Mouse (Mus musculus): ENCODE measurements around the gene Itgb6. TPM values are rescaled to one million over a fixed set of nuclear protein-coding genes. Genes with fewer than 3 reads are reported as not detected.

The Itgb6 gene
- polyA plus RNA-seq, 1 experiment from 2014 or later: 0.38 TPM

- Histone ChIP-seq H3K4me3 (no peak overlapping the region), H3K36me3 (no peaks in the 10 kb centered on the region), H3K9me3 (replicated peaks) (no peaks in the 10 kb centered on the region), H3K27me3 (no peaks in the 10 kb centered on the region), H3K4me2 (no peak overlapping the region), H3K4me1 (replicated peaks) (peaks cover 22% of the 10 kb centered on the region), H3K9ac (no peak overlapping the region), H3K27ac (no peak overlapping the region)
- WGBS: 94% methylated on average over 6 of the region's 6 CpGs
- ATAC-seq (replicated peaks; ENCODE audit: insufficient number of reproducible peaks, insufficient read depth, low FRiP score, low read depth): no peak
These were observed 25.9 kb downstream of the Itgb6 start for GRCm38 (mm10) chr2:60696559-60696958.

DNA sequence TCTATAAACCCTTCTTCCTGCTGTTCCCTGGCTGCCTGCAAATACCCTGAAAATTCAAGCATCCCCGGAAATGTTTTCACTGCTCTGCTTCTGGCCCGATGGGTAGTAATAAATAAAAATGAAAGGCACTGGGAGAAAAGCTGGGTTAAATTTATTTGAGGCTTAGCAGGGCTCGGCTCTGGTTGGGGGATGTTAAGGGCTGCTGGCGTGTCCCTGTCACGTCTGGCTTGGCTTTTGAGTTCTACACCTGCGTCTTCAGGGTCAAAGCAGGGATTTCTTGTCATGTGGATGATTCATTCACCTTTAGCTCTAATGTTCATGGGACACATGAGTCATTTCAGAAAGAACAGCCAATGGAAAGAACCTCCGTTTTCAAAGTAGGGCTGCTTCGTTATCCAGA, 26.7 kb downstream of the Itgb6 start:
- Histone ChIP-seq H3K27ac (no peak overlapping the region), H3K4me3 (no peak overlapping the region), H3K27me3 (no peaks in the 10 kb centered on the region), H3K4me2 (no peak overlapping the region), H3K9me3 (replicated peaks) (no peaks in the 10 kb centered on the region), H3K9ac (no peak overlapping the region), H3K36me3 (no peaks in the 10 kb centered on the region), H3K4me1 (replicated peaks) (peaks cover 22% of the 10 kb centered on the region)
- WGBS: 76% methylated on average over 8 of the region's 8 CpGs
- ATAC-seq (replicated peaks; ENCODE audit: insufficient number of reproducible peaks, insufficient read depth, low FRiP score, low read depth): no peak

DNA sequence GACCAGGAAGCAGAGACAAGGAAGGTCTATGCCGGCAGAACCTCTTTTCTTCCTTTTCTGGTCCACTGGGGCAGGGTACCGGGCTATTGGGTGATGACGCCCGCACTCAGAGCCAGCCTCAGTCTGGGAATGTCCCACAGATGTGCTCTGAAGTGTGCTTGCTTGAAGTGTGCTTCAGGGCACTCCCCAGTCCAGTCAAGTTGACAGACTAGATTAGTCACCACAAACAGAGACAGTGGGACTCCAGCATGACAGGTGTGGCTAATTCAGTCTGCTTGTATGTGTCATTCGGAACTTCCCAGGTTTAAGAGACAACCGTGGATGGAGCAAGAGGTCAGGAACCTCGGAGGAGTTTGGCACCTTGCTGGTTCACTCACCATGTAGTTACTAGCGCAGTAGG, 27.9 kb downstream of the Itgb6 start:
- Histone ChIP-seq H3K4me1 (replicated peaks) (peaks cover 20% of the 10 kb centered on the region), H3K4me3 (no peak overlapping the region), H3K36me3 (no peaks in the 10 kb centered on the region), H3K27ac (no peak overlapping the region), H3K27me3 (no peaks in the 10 kb centered on the region), H3K9me3 (replicated peaks) (no peaks in the 10 kb centered on the region), H3K4me2 (no peak overlapping the region), H3K9ac (no peak overlapping the region)
- ATAC-seq (replicated peaks; ENCODE audit: insufficient number of reproducible peaks, insufficient read depth, low FRiP score, low read depth): no peak
- WGBS: 80% methylated on average over 8 of the region's 8 CpGs

DNA sequence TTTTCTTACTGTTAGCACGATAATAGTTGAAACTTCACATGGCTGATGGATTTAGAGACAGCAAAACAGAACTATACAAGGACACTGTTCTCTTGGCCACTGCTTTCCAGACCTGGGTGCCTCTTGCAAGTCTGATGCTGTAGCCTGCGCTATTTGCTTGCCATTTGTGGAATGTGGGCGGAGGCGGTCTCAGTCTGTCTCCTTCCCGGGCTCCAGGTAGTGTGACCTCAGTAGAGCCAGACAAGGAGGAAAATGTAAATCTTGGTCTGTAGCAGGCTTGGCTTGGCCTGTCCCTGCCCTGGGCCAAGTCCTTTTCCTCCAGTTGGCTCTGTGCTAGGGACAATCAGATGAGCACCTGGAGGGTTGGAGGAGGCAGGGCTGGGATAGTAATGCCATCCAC, 30.2 kb downstream of the Itgb6 start:
- Histone ChIP-seq H3K27me3 (no peaks in the 10 kb centered on the region), H3K4me3 (no peak overlapping the region), H3K4me1 (replicated peaks) (peaks cover 9% of the 10 kb centered on the region), H3K4me2 (no peak overlapping the region), H3K9me3 (replicated peaks) (no peaks in the 10 kb centered on the region), H3K27ac (no peak overlapping the region), H3K9ac (no peak overlapping the region), H3K36me3 (no peaks in the 10 kb centered on the region)
- no peak for ATAC-seq (replicated peaks; ENCODE audit: insufficient number of reproducible peaks, insufficient read depth, low FRiP score, low read depth)
- WGBS: 54% methylated on average over 5 of the region's 5 CpGs

- no peak overlapping the region for H3K4me2 ChIP-seq
- H3K9ac ChIP-seq: no peak overlapping the region
- H3K27ac ChIP-seq: no peak overlapping the region
- H3K9me3 ChIP-seq (replicated peaks): no peaks in the 10 kb centered on the region
- peaks cover 9% of the 10 kb centered on the region for H3K4me1 ChIP-seq (replicated peaks)
- H3K4me3 ChIP-seq: no peak overlapping the region
- 60% methylated on average over 1 of the region's 1 CpGs for WGBS
- H3K27me3 ChIP-seq: no peaks in the 10 kb centered on the region
- no peaks in the 10 kb centered on the region for H3K36me3 ChIP-seq
- ATAC-seq (replicated peaks; ENCODE audit: insufficient number of reproducible peaks, insufficient read depth, low FRiP score, low read depth): no peak
These were observed 32.2 kb downstream of the Itgb6 start for GRCm38 (mm10) chr2:60690212-60690611.

DNA sequence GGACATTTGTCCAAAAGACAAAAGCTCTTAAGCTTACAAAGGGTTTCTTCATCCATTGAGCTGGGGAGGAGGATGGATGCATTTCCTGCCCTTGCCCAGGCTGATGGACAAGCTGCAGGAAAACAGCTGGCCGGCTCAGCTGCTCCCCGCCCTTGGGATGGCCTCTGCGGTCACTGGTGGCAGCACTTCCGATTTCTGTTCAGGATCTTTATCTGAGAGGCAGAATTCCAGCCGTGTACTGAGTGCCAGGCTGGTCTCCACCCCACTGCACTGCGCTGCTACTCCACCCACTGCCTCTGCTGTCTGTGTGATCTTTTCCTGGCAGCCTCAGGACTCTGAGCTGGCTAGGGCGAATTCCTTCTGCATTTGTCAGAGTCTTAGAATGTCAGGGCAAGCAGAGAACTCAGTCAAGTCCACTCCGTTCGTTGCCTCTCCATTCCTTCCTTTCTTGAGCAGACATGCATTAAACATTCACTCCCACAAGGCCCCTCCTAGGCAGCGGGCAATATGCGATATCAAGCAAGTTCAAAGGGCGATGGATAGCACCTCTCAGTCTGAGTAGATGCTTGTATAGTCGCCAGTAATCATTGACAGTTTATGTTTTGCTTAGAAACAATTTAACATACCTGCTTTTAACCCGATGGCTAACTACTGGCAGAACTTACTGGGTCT, 33.4 kb downstream of the Itgb6 start:
- H3K4me3 ChIP-seq: no peak overlapping the region
- 22% methylated on average over 14 of the region's 14 CpGs for WGBS
- H3K4me2 ChIP-seq: peak overlapping the region; percentile 43

DNA sequence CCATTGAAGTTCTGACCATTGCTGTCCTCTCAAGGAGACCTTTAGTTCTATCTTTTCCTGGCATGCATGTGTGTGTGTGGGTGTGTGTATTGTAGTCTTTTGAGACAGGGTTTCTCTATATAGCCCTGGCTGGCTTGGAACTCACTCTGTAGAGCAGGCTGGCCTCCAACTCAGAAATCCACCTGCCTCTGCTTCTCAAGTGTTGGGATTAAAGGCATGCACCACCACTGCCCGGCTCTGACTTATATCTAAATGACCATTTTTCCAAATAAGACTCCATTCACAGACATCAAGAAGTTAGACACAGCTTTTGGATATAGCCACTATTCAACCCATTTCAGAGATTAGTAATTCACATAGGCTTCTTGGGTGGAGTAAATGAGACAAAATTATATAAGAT, 34.3 kb downstream of the Itgb6 start:
- H3K27ac ChIP-seq: no peak overlapping the region
- H3K36me3 ChIP-seq: no peaks in the 10 kb centered on the region
- ATAC-seq (replicated peaks; ENCODE audit: insufficient number of reproducible peaks, insufficient read depth, low FRiP score, low read depth): no peak
- H3K9me3 ChIP-seq (replicated peaks): no peaks in the 10 kb centered on the region
- H3K4me2 ChIP-seq: no peak overlapping the region
- H3K4me3 ChIP-seq: no peak overlapping the region
- H3K4me1 ChIP-seq (replicated peaks): peaks cover 9% of the 10 kb centered on the region
- WGBS: 89% methylated on average over 1 of the region's 1 CpGs
- H3K9ac ChIP-seq: no peak overlapping the region
- H3K27me3 ChIP-seq: no peaks in the 10 kb centered on the region

More for the DNA sequence above, 33.4 kb downstream of the Itgb6 start:
- no peaks in the 10 kb centered on the region for H3K36me3 ChIP-seq
- no peak overlapping the region for H3K9ac ChIP-seq
- H3K9me3 ChIP-seq (replicated peaks): no peaks in the 10 kb centered on the region
- no peaks in the 10 kb centered on the region for H3K27me3 ChIP-seq
- peak overlapping the region; percentile 77 for H3K27ac ChIP-seq
- peak; percentile 89 for ATAC-seq (replicated peaks; ENCODE audit: insufficient number of reproducible peaks, insufficient read depth, low FRiP score, low read depth)
- peaks cover 9% of the 10 kb centered on the region for H3K4me1 ChIP-seq (replicated peaks)

GRCm38 (mm10) chr2:60685973-60686372, 36.5 kb downstream of the Itgb6 start:
- H3K36me3 ChIP-seq: no peaks in the 10 kb centered on the region
- no peak for ATAC-seq (replicated peaks; ENCODE audit: insufficient number of reproducible peaks, insufficient read depth, low FRiP score, low read depth)
- H3K4me3 ChIP-seq: no peak overlapping the region
- no peak overlapping the region for H3K9ac ChIP-seq
- peaks cover 9% of the 10 kb centered on the region for H3K4me1 ChIP-seq (replicated peaks)
- H3K4me2 ChIP-seq: no peak overlapping the region
- no peaks in the 10 kb centered on the region for H3K27me3 ChIP-seq
- no peaks in the 10 kb centered on the region for H3K9me3 ChIP-seq (replicated peaks)
- no peak overlapping the region for H3K27ac ChIP-seq

GRCm38 (mm10) chr2:60684168-60684567, 38.3 kb downstream of the Itgb6 start:
- Histone ChIP-seq H3K4me3 (no peak overlapping the region), H3K4me1 (replicated peaks) (peaks cover 5% of the 10 kb centered on the region), H3K9me3 (replicated peaks) (no peaks in the 10 kb centered on the region), H3K4me2 (no peak overlapping the region), H3K27ac (no peak overlapping the region), H3K36me3 (no peaks in the 10 kb centered on the region), H3K27me3 (no peaks in the 10 kb centered on the region), H3K9ac (no peak overlapping the region)
- WGBS: 68% methylated on average over 3 of the region's 3 CpGs
- no peak for ATAC-seq (replicated peaks; ENCODE audit: insufficient number of reproducible peaks, insufficient read depth, low FRiP score, low read depth)

GRCm38 (mm10) chr2:60682554-60682953, 39.9 kb downstream of the Itgb6 start:
- no peaks in the 10 kb centered on the region for H3K27me3 ChIP-seq
- no peak for ATAC-seq (replicated peaks; ENCODE audit: insufficient number of reproducible peaks, insufficient read depth, low FRiP score, low read depth)
- H3K4me3 ChIP-seq: no peak overlapping the region
- no peak overlapping the region for H3K27ac ChIP-seq
- H3K36me3 ChIP-seq: no peaks in the 10 kb centered on the region
- no peak overlapping the region for H3K9ac ChIP-seq
- no peaks in the 10 kb centered on the region for H3K9me3 ChIP-seq (replicated peaks)
- no peaks in the 10 kb centered on the region for H3K4me1 ChIP-seq (replicated peaks)
- WGBS: 79% methylated on average over 2 of the region's 2 CpGs
- no peak overlapping the region for H3K4me2 ChIP-seq

GRCm38 (mm10) chr2:60674413-60674812, 48.0 kb downstream of the Itgb6 start:
- Histone ChIP-seq H3K9me3 (replicated peaks) (no peaks in the 10 kb centered on the region), H3K27me3 (no peaks in the 10 kb centered on the region), H3K9ac (no peak overlapping the region), H3K4me1 (replicated peaks) (no peaks in the 10 kb centered on the region), H3K4me3 (no peak overlapping the region), H3K36me3 (no peaks in the 10 kb centered on the region), H3K27ac (no peak overlapping the region), H3K4me2 (no peak overlapping the region)
- 66% methylated on average over 7 of the region's 7 CpGs for WGBS
- ATAC-seq (replicated peaks; ENCODE audit: insufficient number of reproducible peaks, insufficient read depth, low FRiP score, low read depth): no peak
